Mouse (Mus musculus) heart, embryonic 14.5 days (tissue): ENCODE data around the gene Msh2. TPM values are rescaled to one million over a fixed set of nuclear protein-coding genes. Genes with fewer than 3 reads are reported as not detected.
"Not testable (repeated sequence)": the region's sequence is repeated elsewhere in the genome, so short reads cannot be mapped to it uniquely, and the experiment has no call there.

ENCODE experiments used
- ATAC-seq: fragments of 200-750 bp; cut with Nextera tagmentation; 2 replicates; pipeline ENCODE4 v1.8.0; 2017; ENCODE audit warnings: low read depth, moderate TSS enrichment; ENCODE audit not compliant: insufficient number of reproducible peaks, insufficient read depth, low FRiP score
- H3K27ac ChIP-seq, 2 experiments: fragments of 200-500 bp in 1 of 2; fragments of 300-500 bp in 1 of 2; sonication (generic) in 1 of 2; replicated peaks in 1 of 2; 2 replicates each; pipeline ENCODE4 v1.5.1; 2012 to 2014; ENCODE audit warnings: low read depth in 2 of 2, low read length in 2 of 2, control low read depth in 1 of 2, mild to moderate bottlenecking in 1 of 2, mixed read lengths in 1 of 2; ENCODE audit not compliant: control insufficient read depth in 1 of 2, insufficient read depth in 1 of 2
- H3K27me3 ChIP-seq: fragments of 300-500 bp; sonication (generic); 2 replicates; pipeline ENCODE4 v1.6.1; 2014; ENCODE audit warnings: mild to moderate bottlenecking, low read length, control low read depth; ENCODE audit not compliant: control insufficient read depth, insufficient read depth
- H3K36me3 ChIP-seq: fragments of 300-500 bp; sonication (generic); 2 replicates; pipeline ENCODE4 v1.6.1; 2014; ENCODE audit warnings: mild to moderate bottlenecking, control low read depth, low read length, mixed read lengths; ENCODE audit not compliant: control insufficient read depth, insufficient read depth
- H3K4me1 ChIP-seq, 2 experiments: fragments of 200-500 bp in 1 of 2; fragments of 300-500 bp in 1 of 2; sonication (generic) in 1 of 2; 2 replicates each; pipeline ENCODE4 v1.6.1; 2012 to 2014; ENCODE audit warnings: low read length in 2 of 2, control low read depth in 1 of 2, mixed read lengths in 1 of 2; ENCODE audit not compliant: control insufficient read depth in 2 of 2, insufficient read depth in 2 of 2
- H3K4me2 ChIP-seq: fragments of 300-500 bp; sonication (generic); 2 replicates; pipeline ENCODE4 v1.6.1; 2014; ENCODE audit warnings: mild to moderate bottlenecking, low read length
- H3K4me3 ChIP-seq, 2 experiments: fragments of 200-500 bp in 1 of 2; fragments of 300-500 bp in 1 of 2; sonication (generic) in 1 of 2; 2 replicates each; pipeline ENCODE4 v1.5.1; 2012 to 2014; ENCODE audit warnings: low read length in 2 of 2, mild to moderate bottlenecking in 2 of 2, control low read depth in 1 of 2, low read depth in 1 of 2, moderate library complexity in 1 of 2; ENCODE audit not compliant: control insufficient read depth in 1 of 2, insufficient read depth in 1 of 2
- H3K9ac ChIP-seq: fragments of 300-500 bp; sonication (generic); 2 replicates; pipeline ENCODE4 v1.6.1; 2014; ENCODE audit warnings: mild to moderate bottlenecking, low read length
- H3K9me3 ChIP-seq: fragments of 300-500 bp; sonication (generic); 2 replicates; pipeline ENCODE4 v1.6.1; 2016; ENCODE audit warnings: low read length, control low read depth; ENCODE audit not compliant: control insufficient read depth
- WGBS: fragments of 180-500 bp; shearing (Covaris S2); extraction: QIAGEN DNeasy Blood & Tissue Kit; methylation state at CpG from one replicate; pipeline ENCODE4 v1.1.7; 2014; 5-methylcytosine and 5-hydroxymethylcytosine counted together
- polyA plus RNA-seq: library from polyadenylated mRNA; unstranded; fragments of >200 nt; fragmentation: Nextera tagmentation; extraction: Ambion mirVana; gene quantifications from 2 replicates; pipeline ENCODE4 v1.2.1, GENCODE M21; 2014

Gene Msh2
- polyA plus RNA-seq, 1 experiment from 2014 or later = 23.5 TPM

- Histone ChIP-seq H3K4me1 (peaks cover 2% of the 10 kb centered on the region in 2 experiments; a peak in 3 of 4 replicates), H3K9me3 (no peaks in the 10 kb centered on the region), H3K27me3 (peaks cover 28% of the 10 kb centered on the region), H3K4me2 (no peak overlapping the region), H3K36me3 (no peaks in the 10 kb centered on the region), H3K4me3 (no peak overlapping the region), H3K27ac (no peak overlapping the region), H3K9ac (no peak overlapping the region)
- no peak for ATAC-seq
- WGBS = 80% methylated on average over 12 of the region's 12 CpGs
Measured at GRCm38 (mm10) chr17:87641006-87641405, 31.1 kb upstream of the Msh2 start.

GRCm38 (mm10) chr17:87642744-87643143 is 29.4 kb upstream of the Msh2 start:
- H3K27ac ChIP-seq = no peak overlapping the region
- H3K9me3 ChIP-seq = no peaks in the 10 kb centered on the region
- H3K27me3 ChIP-seq = peaks cover 11% of the 10 kb centered on the region; the same call in 1 of the 2 replicates
- no peak overlapping the region for H3K9ac ChIP-seq
- H3K36me3 ChIP-seq = no peaks in the 10 kb centered on the region
- WGBS = 79% methylated on average over 8 of the region's 8 CpGs
- H3K4me1 ChIP-seq = no peaks in the 10 kb centered on the region
- no peak overlapping the region for H3K4me2 ChIP-seq
- ATAC-seq = no peak
- no peak overlapping the region for H3K4me3 ChIP-seq

GRCm38 (mm10) chr17:87655616-87656015 is 16.5 kb upstream of the Msh2 start:
- not testable (repeated sequence) for H3K27me3 ChIP-seq, ATAC-seq, H3K4me1 ChIP-seq, H3K4me2 ChIP-seq, H3K27ac ChIP-seq, H3K4me3 ChIP-seq, H3K9ac ChIP-seq, H3K36me3 ChIP-seq, H3K9me3 ChIP-seq
- WGBS = 81% methylated on average over 5 of the region's 5 CpGs

DNA sequence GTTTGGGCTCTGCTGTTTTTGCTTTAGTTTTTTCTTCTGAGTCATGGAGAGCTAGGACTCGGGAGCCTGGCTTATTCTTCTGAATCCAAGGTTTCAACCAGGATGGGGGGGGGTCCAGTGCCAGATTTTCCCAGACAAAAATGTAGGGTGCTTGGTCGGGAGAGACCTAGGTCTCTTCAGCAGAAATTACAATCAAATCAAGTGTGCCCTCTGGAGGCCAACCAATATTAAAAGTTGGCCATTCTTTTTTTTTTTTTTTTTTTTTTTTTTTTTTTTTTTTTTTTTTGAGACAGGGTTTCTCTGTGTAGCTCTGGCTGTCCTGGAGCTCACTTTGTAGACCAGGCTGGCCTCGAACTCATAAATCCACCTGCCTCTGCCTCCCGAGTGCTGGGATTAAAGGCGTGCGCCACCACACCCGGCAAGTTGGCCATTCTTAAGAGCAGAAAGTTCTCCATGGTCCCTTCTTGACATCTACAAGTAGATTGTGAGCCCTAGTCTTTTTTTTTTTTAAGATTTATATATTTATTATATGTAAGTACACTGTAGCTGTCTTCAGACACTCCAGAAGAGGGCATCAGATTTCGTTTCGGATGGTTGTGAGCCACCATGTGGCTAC is 10.1 kb upstream of the Msh2 start:
- H3K9me3 ChIP-seq, H3K36me3 ChIP-seq, H3K4me3 ChIP-seq, H3K4me2 ChIP-seq, ATAC-seq, H3K4me1 ChIP-seq, H3K9ac ChIP-seq, H3K27ac ChIP-seq, H3K27me3 ChIP-seq: not testable (repeated sequence)
- WGBS = 80% methylated on average over 9 of the region's 9 CpGs

DNA sequence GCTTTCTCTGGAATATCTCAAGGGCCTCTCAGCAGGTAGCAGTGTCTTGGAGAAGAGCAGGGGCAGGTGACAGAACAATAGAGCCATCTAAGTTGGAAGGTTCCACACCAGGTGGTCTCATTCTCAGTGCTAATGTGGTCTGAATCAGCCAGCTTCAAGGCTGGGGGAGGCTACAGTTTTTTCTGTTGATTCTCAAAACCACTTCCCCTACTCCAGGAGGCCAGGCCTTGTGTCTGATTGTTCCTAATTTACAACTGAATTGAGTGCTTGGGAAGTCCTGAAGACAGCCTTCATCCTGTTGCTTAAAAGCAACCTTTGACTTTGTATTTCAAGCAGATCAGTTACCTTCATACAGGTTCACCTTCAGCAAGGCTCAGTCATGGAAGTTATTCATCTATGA is 7.9 kb upstream of the Msh2 start:
- no peak overlapping the region for H3K4me3 ChIP-seq
- no peak overlapping the region for H3K4me2 ChIP-seq
- no peak for ATAC-seq
- no peaks in the 10 kb centered on the region for H3K36me3 ChIP-seq
- no peak overlapping the region for H3K9ac ChIP-seq
- no peaks in the 10 kb centered on the region for H3K9me3 ChIP-seq
- H3K4me1 ChIP-seq = no peaks in the 10 kb centered on the region
- H3K27me3 ChIP-seq = no peaks in the 10 kb centered on the region
- H3K27ac ChIP-seq = no peak overlapping the region

GRCm38 (mm10) chr17:87665066-87665822 is 6.9 kb upstream of the Msh2 start:
- no peaks in the 10 kb centered on the region for H3K4me1 ChIP-seq
- no peaks in the 10 kb centered on the region for H3K27me3 ChIP-seq
- WGBS = 78% methylated on average over 10 of the region's 10 CpGs
- H3K9me3 ChIP-seq = no peaks in the 10 kb centered on the region
- no peak overlapping the region for H3K9ac ChIP-seq
- no peak for ATAC-seq
- no peak overlapping the region for H3K4me3 ChIP-seq
- H3K4me2 ChIP-seq = no peak overlapping the region
- no peak overlapping the region for H3K27ac ChIP-seq
- H3K36me3 ChIP-seq = no peaks in the 10 kb centered on the region

- Histone ChIP-seq H3K4me2 (peak overlapping the region; percentile 93), H3K9me3 (no peaks in the 10 kb centered on the region), H3K4me1 (peaks cover 2 to 13% of the 10 kb centered on the region in 2 experiments; a peak in 3 of 4 replicates), H3K36me3 (no peaks in the 10 kb centered on the region), H3K9ac (peak overlapping the region; percentile 88), H3K27ac (peak overlapping the region; percentile 66 to 73), H3K27me3 (no peaks in the 10 kb centered on the region), H3K4me3 (peak overlapping the region; percentile 74 to 88)
- 0% methylated on average over 45 of the region's 54 CpGs for WGBS
- peak; percentile 41 for ATAC-seq
Measured at GRCm38 (mm10) chr17:87672677-87673286, 652 bp downstream of the Msh2 start.
